Mouse (Mus musculus) myocyte (in vitro differentiated cells): ENCODE measurements around the gene Foxn1.

Experiments
- E2F4 ChIP-seq: IDR thresholded peaks from one replicate; pipeline ENCODE4 v1.6.1; 2011; ENCODE audit warnings: mild to moderate bottlenecking, control low read depth, moderate library complexity; ENCODE audit not compliant: insufficient read depth
- MAX ChIP-seq: IDR thresholded peaks from one replicate; pipeline ENCODE4 v1.6.1; 2011; ENCODE audit warnings: low read depth, mild to moderate bottlenecking, control low read depth
- MYOG ChIP-seq, 3 experiments: IDR thresholded peaks; one replicate each; pipeline ENCODE4 v1.6.1; 2011; ENCODE audit warnings: control low read depth in 2 of 3, low read depth in 2 of 3, mild to moderate bottlenecking in 2 of 3; ENCODE audit not compliant: insufficient read length in 2 of 3, control insufficient read depth in 1 of 3, insufficient read depth in 1 of 3
- POLR2A ChIP-seq: IDR thresholded peaks from one replicate; pipeline ENCODE4 v1.6.1; 2011; ENCODE audit warnings: low read depth, mild to moderate bottlenecking, control low read depth, moderate library complexity; ENCODE audit not compliant: insufficient read length
- POLR2AphosphoS2 ChIP-seq: IDR thresholded peaks from one replicate; pipeline ENCODE4 v1.6.1; 2011; ENCODE audit warnings: low read depth, control low read depth; ENCODE audit not compliant: insufficient read length
- SRF ChIP-seq: IDR thresholded peaks from one replicate; pipeline ENCODE4 v1.6.1; 2011; ENCODE audit warnings: low read depth; ENCODE audit not compliant: control insufficient read depth, insufficient read length
- TCF12 ChIP-seq: IDR thresholded peaks from one replicate; pipeline ENCODE4 v1.6.1; 2011; ENCODE audit warnings: mild to moderate bottlenecking, control low read depth; ENCODE audit not compliant: poor library complexity, insufficient read depth, severe bottlenecking
- TCF3 ChIP-seq: IDR thresholded peaks from one replicate; pipeline ENCODE4 v1.6.1; 2011; ENCODE audit warnings: low read depth, control low read depth; ENCODE audit not compliant: insufficient read length
- USF1 ChIP-seq: IDR thresholded peaks from one replicate; pipeline ENCODE4 v1.6.1; 2011; ENCODE audit warnings: low read depth, mild to moderate bottlenecking, control low read depth, moderate library complexity

DNA sequence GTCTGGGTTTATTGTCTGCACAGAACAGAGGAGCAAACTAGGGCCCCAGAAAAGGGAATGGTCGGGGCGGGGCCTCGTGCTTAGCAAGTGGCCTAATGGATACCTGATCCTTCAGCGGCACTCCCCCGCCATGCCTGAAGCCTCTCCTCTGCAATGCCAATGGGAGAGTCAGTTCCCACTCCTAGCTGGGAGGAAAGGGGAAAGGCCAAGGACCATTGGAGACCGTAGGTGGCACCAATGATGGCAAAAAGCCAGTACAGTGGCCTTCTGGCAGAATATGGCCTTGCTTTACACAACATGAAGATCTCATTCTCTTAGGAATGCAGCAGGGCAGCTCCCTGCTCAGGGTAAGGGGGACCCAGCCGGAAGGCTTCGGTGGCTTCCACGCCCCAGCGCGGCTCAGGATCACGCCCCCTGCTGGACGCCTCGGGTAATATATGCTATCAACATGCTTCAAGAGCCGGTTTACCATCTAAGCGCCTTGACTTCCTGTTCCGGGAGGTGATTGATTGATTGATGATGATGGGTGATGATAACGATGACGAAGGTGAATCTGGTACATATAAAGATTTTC, 49.5 kb upstream of the Foxn1 start:
- TF ChIP-seq POLR2A (no peak), MAX (no peak), USF1 (no peak), POLR2AphosphoS2 (no peak), TCF12 (no peak), E2F4 (no peak), MYOG (IDR thresholded peaks at IDR 0.05; ENCODE audit: control insufficient read depth in 1 of 3, insufficient read depth in 1 of 3, insufficient read length in 2 of 3, low read depth in 2 of 3) (no peak), TCF3 (no peak), SRF (no peak)
